Mouse (Mus musculus) hindbrain, embryonic 11.5 days (tissue): Measurements from ENCODE around the gene Gen1. TPM values are rescaled to one million over a fixed set of nuclear protein-coding genes. Genes with fewer than 3 reads are reported as not detected.

Source experiments
- ATAC-seq: fragments of 200-750 bp; cut with Nextera tagmentation; 2 replicates; pipeline ENCODE4 v1.8.0; 2017; ENCODE audit warnings: mild to moderate bottlenecking, moderate TSS enrichment, moderate library complexity; ENCODE audit not compliant: low FRiP score
- DNase-seq: peaks from one replicate; pipeline ENCODE4 v3.0.0-alpha.2; 2015; ENCODE audit warnings: low spot score
- H3K27ac ChIP-seq: fragments of 300-500 bp; sonication (generic); 2 replicates; pipeline ENCODE4 v1.5.1; 2014; ENCODE audit warnings: mild to moderate bottlenecking, low read depth, low read length
- H3K27me3 ChIP-seq: fragments of 300-500 bp; sonication (generic); 2 replicates; pipeline ENCODE4 v1.6.1; 2014; ENCODE audit warnings: mild to moderate bottlenecking, low read length, moderate library complexity, mixed read lengths; ENCODE audit not compliant: control insufficient read depth, insufficient read depth
- H3K36me3 ChIP-seq: fragments of 300-500 bp; sonication (generic); 2 replicates; pipeline ENCODE4 v1.6.1; 2014; ENCODE audit warnings: mild to moderate bottlenecking, low read length, moderate library complexity, mixed read lengths; ENCODE audit not compliant: control insufficient read depth, insufficient read depth
- H3K4me1 ChIP-seq: fragments of 300-500 bp; sonication (generic); replicated peaks from 2 replicates; pipeline ENCODE4 v1.6.1; 2014; ENCODE audit warnings: low read length, mixed read lengths; ENCODE audit not compliant: control insufficient read depth, insufficient read depth
- H3K4me2 ChIP-seq: fragments of 300-500 bp; sonication (generic); replicated peaks from 2 replicates; pipeline ENCODE4 v1.6.1; 2014; ENCODE audit warnings: mild to moderate bottlenecking, low read depth, low read length
- H3K4me3 ChIP-seq: fragments of 300-500 bp; sonication (generic); 2 replicates; pipeline ENCODE4 v1.5.1; 2014; ENCODE audit warnings: low read depth, low read length
- H3K9ac ChIP-seq: fragments of 300-500 bp; sonication (generic); 2 replicates; pipeline ENCODE4 v1.6.1; 2014; ENCODE audit warnings: low read depth, low read length
- H3K9me3 ChIP-seq: fragments of 300-500 bp; sonication (generic); 2 replicates; pipeline ENCODE4 v1.6.1; 2016; ENCODE audit warnings: low read length; ENCODE audit not compliant: control insufficient read depth
- WGBS: fragments of 180-500 bp; shearing (Covaris S2); extraction: QIAGEN DNeasy Blood & Tissue Kit; methylation state at CpG from one replicate; pipeline ENCODE4 v1.1.7; 2014; 5-methylcytosine and 5-hydroxymethylcytosine counted together
- polyA plus RNA-seq: library from polyadenylated mRNA; unstranded; fragments of >200 nt; fragmentation: Nextera tagmentation; extraction: Ambion mirVana; gene quantifications from 2 replicates; pipeline ENCODE4 v1.2.1, GENCODE M21; 2014

The Gen1 gene
- polyA plus RNA-seq: 13.1 and 15.8 TPM in 2 replicates

DNA sequence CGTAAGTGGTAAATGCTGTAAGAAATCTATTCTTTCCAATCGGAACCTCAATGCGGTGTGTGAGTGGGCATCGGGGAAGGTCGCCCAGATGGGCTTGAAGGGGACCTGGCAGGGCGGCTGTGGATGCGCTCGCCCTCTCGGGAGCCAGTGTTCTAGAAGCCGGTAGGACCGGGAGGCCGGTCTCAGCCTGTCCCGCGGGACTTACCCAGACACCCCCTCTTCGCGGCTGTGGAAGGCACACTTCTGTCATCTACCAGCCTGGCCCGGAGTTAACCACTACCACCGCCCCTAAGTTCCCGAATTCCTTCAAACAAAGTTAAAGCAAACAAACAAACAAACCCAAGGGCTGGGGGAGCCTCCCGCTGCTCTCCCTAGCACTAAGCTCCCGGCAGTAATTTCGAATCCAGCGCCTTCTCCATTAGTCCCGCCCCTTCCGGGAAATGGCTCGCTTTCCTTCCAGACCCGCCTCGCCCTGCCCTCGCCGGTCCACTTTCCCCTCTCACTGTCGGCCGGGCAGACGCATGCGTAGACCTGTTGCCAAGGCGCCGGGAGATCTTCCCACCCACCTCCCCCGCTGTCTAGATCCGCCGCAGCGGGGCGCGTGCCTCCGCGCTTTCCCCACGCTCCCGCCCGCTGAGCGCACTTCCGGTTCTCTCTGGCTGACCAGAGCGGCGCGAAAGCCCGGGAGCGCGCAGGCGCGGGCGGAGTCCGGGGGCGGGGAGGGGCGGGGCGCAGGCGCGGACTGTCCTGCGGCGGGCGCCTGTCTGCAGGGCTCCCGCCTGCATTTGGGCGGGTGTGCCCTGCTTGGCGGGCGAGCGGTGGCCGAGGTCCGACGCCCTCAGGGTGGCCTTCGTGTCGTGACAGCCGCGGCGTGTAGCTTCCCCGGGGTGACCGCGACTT, at the start of gene Gen1, which contains the start of gene Smc6:
Gen1 (minus strand) TSS at position 420 of the 900 bp plus-strand sequence.
Smc6 (plus strand) TSS at position 505 of the 900 bp plus-strand sequence.
- Histone ChIP-seq H3K27me3 (no peaks in the 10 kb centered on the region), H3K9me3 (no peaks in the 10 kb centered on the region), H3K36me3 (no peaks in the 10 kb centered on the region), H3K4me1 (no peaks in the 10 kb centered on the region), H3K27ac (peak within 1 kb of the TSS; percentile 91), H3K4me2 (peak within 1 kb of the TSS; percentile 85), H3K9ac (peak within 1 kb of the TSS; percentile 88), H3K4me3 (peak within 1 kb of the TSS; percentile 90)
- peak; percentile 99 for ATAC-seq
- under 1% methylated on average over 61 of the region's 83 CpGs for WGBS
- peak; percentile 97 for DNase-seq

DNA sequence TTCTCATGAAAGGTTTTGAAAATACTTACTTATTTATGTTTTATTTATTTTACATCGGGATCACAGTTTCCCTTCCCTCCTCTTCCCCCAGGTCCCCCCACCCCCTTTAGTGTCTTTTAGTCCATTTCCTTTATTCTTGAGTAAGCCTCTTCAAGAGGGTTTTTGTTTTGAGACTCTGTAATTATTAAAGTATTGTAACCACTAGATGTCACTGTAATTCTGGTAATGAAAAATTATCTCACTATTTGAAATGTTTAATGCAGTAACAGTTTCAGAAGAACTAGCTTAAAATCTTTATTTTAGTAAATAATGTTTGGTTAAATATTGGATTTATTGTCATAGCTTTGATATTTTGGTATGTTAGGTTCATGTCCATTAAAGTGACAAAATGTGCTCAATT, 48.2 kb upstream of the Gen1 start:
- no peak for DNase-seq
- H3K4me1 ChIP-seq: no peaks in the 10 kb centered on the region
- no peak for ATAC-seq
- H3K9ac ChIP-seq: no peak overlapping the region
- WGBS: 87% methylated on average over 1 of the region's 1 CpGs
- H3K4me2 ChIP-seq: no peak overlapping the region
- no peak overlapping the region for H3K4me3 ChIP-seq
- H3K36me3 ChIP-seq: 0 out of 2 replicates have a peak, but pooled peaks cover 3% of the 10 kb centered on the region
- no peaks in the 10 kb centered on the region for H3K9me3 ChIP-seq
- no peaks in the 10 kb centered on the region for H3K27me3 ChIP-seq
- H3K27ac ChIP-seq: no peak overlapping the region

DNA sequence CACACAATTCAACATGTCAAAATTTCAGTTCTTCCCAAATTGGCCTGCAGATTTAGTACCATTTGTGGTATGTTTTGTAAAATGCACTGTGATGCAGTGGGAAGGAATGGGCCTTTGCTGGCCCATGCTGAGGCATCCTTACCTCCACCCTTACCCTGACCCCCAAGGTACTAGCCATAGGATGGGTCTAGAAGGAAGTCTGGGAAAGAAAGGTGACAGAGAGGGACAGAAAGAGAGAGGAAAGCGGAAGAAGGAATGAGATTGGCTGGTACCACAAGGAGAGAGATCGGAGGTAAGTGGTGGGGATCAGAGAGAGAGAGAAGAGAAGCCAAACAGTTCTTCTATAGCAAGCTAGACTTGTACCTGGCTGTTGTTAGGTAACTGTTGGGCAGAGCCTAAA, 45.5 kb upstream of the Gen1 start:
- DNase-seq (no peak), ATAC-seq (no peak)
- no peaks in the 10 kb centered on the region for H3K9me3 ChIP-seq
- H3K27me3 ChIP-seq: no peaks in the 10 kb centered on the region
- no peak overlapping the region for H3K4me3 ChIP-seq
- H3K9ac ChIP-seq: no peak overlapping the region
- WGBS: 93% methylated on average over 2 of the region's 2 CpGs
- H3K4me1 ChIP-seq: no peaks in the 10 kb centered on the region
- H3K27ac ChIP-seq: no peak overlapping the region
- H3K36me3 ChIP-seq: 0 out of 2 replicates have a peak, but pooled peaks cover 3% of the 10 kb centered on the region
- H3K4me2 ChIP-seq: no peak overlapping the region

DNA sequence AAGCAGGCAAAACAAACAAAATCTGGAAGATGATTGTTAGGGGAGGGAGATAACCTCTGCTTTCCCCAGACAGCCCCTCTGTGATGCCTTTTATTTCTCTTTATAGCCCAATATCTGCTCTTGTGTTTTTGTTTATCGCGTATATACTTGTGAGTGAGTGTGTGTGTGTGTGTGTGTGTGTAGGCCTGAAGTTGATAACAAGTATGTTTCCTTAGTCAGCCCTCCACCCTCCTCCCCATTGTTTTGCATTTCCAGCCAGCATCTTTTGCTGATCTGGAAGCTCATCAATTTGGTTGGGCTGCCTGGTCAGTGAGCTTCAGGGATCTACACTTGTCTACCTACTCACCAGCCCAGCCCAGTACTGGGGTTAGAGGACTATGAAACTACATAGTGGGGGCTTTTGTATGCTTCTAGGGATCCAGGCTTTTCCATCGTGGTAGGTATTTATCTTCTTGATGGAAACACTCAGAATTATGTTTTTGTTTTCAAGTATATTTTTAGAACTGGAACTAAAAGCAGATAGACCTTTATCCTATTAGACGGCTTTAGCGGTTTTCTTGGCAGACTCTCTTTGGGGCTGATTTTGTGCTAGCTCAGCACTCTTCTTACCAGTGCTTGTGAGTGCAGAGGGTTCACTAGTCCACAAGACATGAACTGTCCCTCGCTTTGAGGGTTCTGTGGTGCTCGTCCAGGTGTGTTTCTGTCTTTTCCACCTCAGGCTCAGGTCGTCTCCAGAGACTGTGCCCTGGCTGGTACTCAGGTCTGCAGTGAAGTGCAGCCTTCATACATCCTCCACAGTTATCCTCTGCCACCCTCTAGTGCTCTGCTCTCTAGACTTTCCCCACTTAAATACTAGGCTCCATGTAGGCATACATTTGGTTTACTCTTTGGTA, 41.4 kb upstream of the Gen1 start:
- ATAC-seq (no peak), DNase-seq (no peak)
- no peaks in the 10 kb centered on the region for H3K27me3 ChIP-seq
- 94% methylated on average over 8 of the region's 8 CpGs for WGBS
- H3K4me2 ChIP-seq: no peak overlapping the region
- no peaks in the 10 kb centered on the region for H3K4me1 ChIP-seq
- no peak overlapping the region for H3K9ac ChIP-seq
- no peak overlapping the region for H3K4me3 ChIP-seq
- no peak overlapping the region for H3K27ac ChIP-seq
- H3K9me3 ChIP-seq: no peaks in the 10 kb centered on the region
- H3K36me3 ChIP-seq: 0 out of 2 replicates have a peak, but pooled peaks cover 8% of the 10 kb centered on the region

DNA sequence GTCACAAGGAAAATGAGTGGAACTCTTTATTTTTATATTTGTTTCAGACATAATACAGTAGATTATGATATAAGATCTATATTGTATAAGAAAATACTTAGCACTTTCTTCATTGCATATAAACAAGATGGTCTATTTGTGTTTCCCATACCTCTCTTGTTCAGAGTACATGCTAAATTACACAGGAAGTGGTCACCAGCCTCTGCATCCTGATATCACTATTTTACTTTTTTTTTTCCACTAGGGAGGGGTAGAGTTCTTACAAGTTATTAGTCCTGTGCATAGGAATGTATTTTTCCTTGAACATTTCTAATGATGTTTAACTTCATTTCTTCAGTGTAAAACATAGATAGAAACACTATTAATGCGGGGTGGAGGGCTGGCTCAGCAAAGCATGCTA, 35.3 kb upstream of the Gen1 start:
- Histone ChIP-seq H3K9me3 (no peaks in the 10 kb centered on the region), H3K27ac (no peak overlapping the region), H3K9ac (no peak overlapping the region), H3K4me1 (no peaks in the 10 kb centered on the region), H3K4me3 (no peak overlapping the region), H3K27me3 (no peaks in the 10 kb centered on the region), H3K36me3 (0 out of 2 replicates have a peak, but pooled peaks cover 7% of the 10 kb centered on the region), H3K4me2 (no peak overlapping the region)
- DNase-seq: no peak
- no peak for ATAC-seq
- 96% methylated on average over 1 of the region's 1 CpGs for WGBS

DNA sequence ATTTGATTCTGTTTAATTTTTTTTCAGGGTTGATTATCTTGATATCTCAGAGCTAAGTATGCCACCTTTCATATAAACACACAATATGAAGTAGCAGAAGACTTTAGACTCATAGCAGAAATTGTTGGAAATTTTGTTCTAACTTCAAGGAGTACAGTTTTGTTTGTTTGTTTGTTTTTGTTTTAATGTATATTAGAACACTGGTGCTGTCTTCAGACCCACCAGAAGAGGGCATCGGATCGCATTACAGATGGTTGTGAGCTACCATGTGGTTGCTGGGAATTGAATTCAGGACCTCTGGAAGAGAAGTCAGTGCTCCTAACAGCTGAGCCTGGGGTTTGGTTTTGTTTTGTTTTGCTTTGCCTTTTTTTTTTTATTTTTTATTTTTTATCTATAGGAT, 20.8 kb upstream of the Gen1 start:
- Histone ChIP-seq H3K4me3 (no peak overlapping the region), H3K4me2 (no peak overlapping the region), H3K4me1 (no peaks in the 10 kb centered on the region), H3K9ac (no peak overlapping the region), H3K27ac (no peak overlapping the region), H3K27me3 (no peaks in the 10 kb centered on the region), H3K9me3 (no peaks in the 10 kb centered on the region), H3K36me3 (peaks cover 6% of the 10 kb centered on the region; the same call in 1 of the 2 replicates)
- ATAC-seq (no peak), DNase-seq (no peak)
- 96% methylated on average over 2 of the region's 2 CpGs for WGBS

DNA sequence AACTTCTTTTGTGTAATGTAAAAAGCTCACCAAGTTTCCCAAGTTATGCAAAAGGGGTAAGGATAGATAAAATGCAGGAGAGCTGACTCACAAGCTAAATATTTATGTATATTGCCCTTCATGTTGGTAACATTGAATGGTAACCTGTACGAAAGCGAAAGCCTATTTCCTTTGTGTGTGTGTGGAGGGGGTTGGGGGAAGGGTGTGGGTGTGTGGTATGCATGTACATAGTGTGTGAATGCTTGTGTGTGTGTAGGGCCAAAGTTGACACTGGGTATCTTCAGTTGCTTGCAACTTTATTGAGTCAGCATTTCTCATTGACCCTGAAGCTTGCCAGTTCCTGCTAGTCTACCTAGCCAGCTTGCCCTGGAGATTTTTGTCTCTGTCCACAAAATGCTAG, 16.0 kb upstream of the Gen1 start:
- Histone ChIP-seq H3K4me1 (no peaks in the 10 kb centered on the region), H3K9me3 (no peaks in the 10 kb centered on the region), H3K9ac (no peak overlapping the region), H3K27me3 (no peaks in the 10 kb centered on the region), H3K4me2 (no peak overlapping the region), H3K36me3 (peaks cover 6% of the 10 kb centered on the region; the same call in 1 of the 2 replicates), H3K4me3 (no peak overlapping the region), H3K27ac (no peak overlapping the region)
- 93% methylated on average over 2 of the region's 2 CpGs for WGBS
- ATAC-seq: no peak
- DNase-seq: no peak

DNA sequence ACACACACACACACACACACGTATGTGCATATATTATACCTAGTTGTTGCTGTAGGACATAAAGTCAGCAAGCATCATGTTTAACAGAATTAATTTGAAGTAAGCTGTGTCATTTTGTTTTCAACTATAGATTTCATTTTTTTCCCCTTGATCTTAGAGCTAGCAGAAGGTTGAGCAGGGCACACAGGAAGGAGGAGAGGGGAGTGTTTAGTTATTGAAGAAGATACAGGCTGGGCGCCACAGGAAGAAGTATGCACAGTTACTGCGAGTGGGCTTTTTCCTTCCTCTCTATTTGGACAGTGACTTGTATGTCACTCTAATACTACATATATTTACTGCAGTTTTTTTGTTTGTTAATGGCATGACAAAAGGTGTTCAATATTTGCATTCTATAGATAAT, 14.3 kb upstream of the Gen1 start:
- DNase-seq (no peak), ATAC-seq (no peak)
- Histone ChIP-seq H3K36me3 (no peaks in the 10 kb centered on the region), H3K9ac (no peak overlapping the region), H3K27me3 (no peaks in the 10 kb centered on the region), H3K4me3 (no peak overlapping the region), H3K27ac (no peak overlapping the region), H3K4me2 (no peak overlapping the region), H3K4me1 (no peaks in the 10 kb centered on the region), H3K9me3 (no peaks in the 10 kb centered on the region)
- WGBS: 94% methylated on average over 3 of the region's 3 CpGs
